Mouse (Mus musculus) midbrain, embryonic 12.5 days (tissue): ENCODE results near the gene Gal3st1. TPM values are rescaled to one million over a fixed set of nuclear protein-coding genes. Genes with fewer than 3 reads are reported as not detected.

Experiments used
- ATAC-seq: fragments of 200-750 bp; cut with Nextera tagmentation; 2 replicates; pipeline ENCODE4 v1.8.0; 2017; ENCODE audit warnings: low read depth, moderate TSS enrichment, moderate library complexity; ENCODE audit not compliant: low FRiP score
- H3K27ac ChIP-seq: fragments of 300-500 bp; sonication (generic); replicated peaks from 2 replicates; pipeline ENCODE4 v1.5.1; 2016; ENCODE audit warnings: mild to moderate bottlenecking
- H3K27me3 ChIP-seq: fragments of 300-500 bp; sonication (generic); 2 replicates; pipeline ENCODE4 v1.6.1; 2016; ENCODE audit warnings: mild to moderate bottlenecking
- H3K36me3 ChIP-seq: fragments of 300-500 bp; sonication (generic); 2 replicates; pipeline ENCODE4 v1.6.1; 2016
- H3K4me1 ChIP-seq: fragments of 300-500 bp; sonication (generic); 2 replicates; pipeline ENCODE4 v1.6.1; 2016
- H3K4me2 ChIP-seq: fragments of 300-500 bp; sonication (generic); replicated peaks from 2 replicates; pipeline ENCODE4 v1.6.1; 2016; ENCODE audit warnings: mild to moderate bottlenecking, moderate library complexity
- H3K4me3 ChIP-seq: fragments of 300-500 bp; sonication (generic); 2 replicates; pipeline ENCODE4 v1.5.1; 2016; ENCODE audit warnings: mild to moderate bottlenecking
- H3K9ac ChIP-seq: fragments of 300-500 bp; sonication (generic); replicated peaks from 2 replicates; pipeline ENCODE4 v1.6.1; 2016; ENCODE audit warnings: mild to moderate bottlenecking, moderate library complexity
- H3K9me3 ChIP-seq: fragments of 300-500 bp; sonication (generic); 2 replicates; pipeline ENCODE4 v1.6.1; 2016; ENCODE audit warnings: mild to moderate bottlenecking
- WGBS: fragments of 180-500 bp; shearing (Covaris S2); methylation state at CpG from one replicate; pipeline ENCODE4 v1.1.7; 2016; 5-methylcytosine and 5-hydroxymethylcytosine counted together
- polyA plus RNA-seq: library from polyadenylated mRNA; unstranded; fragments of >200 nt; fragmentation: Nextera tagmentation; extraction: Ambion mirVana; gene quantifications from 2 replicates; pipeline ENCODE4 v1.2.1, GENCODE M21; 2016

Gal3st1 gene
- polyA plus RNA-seq, 1 experiment from 2014 or later: 0.80 TPM

- H3K4me3 ChIP-seq: no peak overlapping the region
- H3K4me2 ChIP-seq: no peak overlapping the region
- peaks cover 4% of the 10 kb centered on the region for H3K27me3 ChIP-seq
- no peak for ATAC-seq
- H3K36me3 ChIP-seq: no peaks in the 10 kb centered on the region
- no peaks in the 10 kb centered on the region for H3K4me1 ChIP-seq
- no peaks in the 10 kb centered on the region for H3K9me3 ChIP-seq
- no peak overlapping the region for H3K9ac ChIP-seq
- WGBS: 70% methylated on average over 9 of the region's 9 CpGs
- H3K27ac ChIP-seq: no peak overlapping the region
Measured at GRCm38 (mm10) chr11:4036365-4037084, 53.1 kb downstream of the Gal3st1 start.

- 93% methylated on average over 4 of the region's 4 CpGs for WGBS
- no peak overlapping the region for H3K27ac ChIP-seq
- no peak overlapping the region for H3K9ac ChIP-seq
- H3K9me3 ChIP-seq: no peaks in the 10 kb centered on the region
- no peak overlapping the region for H3K4me2 ChIP-seq
- H3K36me3 ChIP-seq: no peaks in the 10 kb centered on the region
- H3K4me3 ChIP-seq: no peak overlapping the region
- 0 out of 2 replicates have a peak, but pooled peaks cover 3% of the 10 kb centered on the region for H3K27me3 ChIP-seq
- no peaks in the 10 kb centered on the region for H3K4me1 ChIP-seq
- no peak for ATAC-seq
Measured at GRCm38 (mm10) chr11:4039951-4040350, 56.5 kb downstream of the Gal3st1 start.

- Histone ChIP-seq H3K4me3 (no peak overlapping the region), H3K9me3 (no peaks in the 10 kb centered on the region), H3K4me1 (no peaks in the 10 kb centered on the region), H3K4me2 (no peak overlapping the region), H3K27ac (no peak overlapping the region), H3K27me3 (0 out of 2 replicates have a peak, but pooled peaks cover 3% of the 10 kb centered on the region), H3K36me3 (no peaks in the 10 kb centered on the region), H3K9ac (no peak overlapping the region)
- 79% methylated on average over 6 of the region's 6 CpGs for WGBS
- no peak for ATAC-seq
Measured at GRCm38 (mm10) chr11:4041123-4041625, 57.7 kb downstream of the Gal3st1 start.

DNA sequence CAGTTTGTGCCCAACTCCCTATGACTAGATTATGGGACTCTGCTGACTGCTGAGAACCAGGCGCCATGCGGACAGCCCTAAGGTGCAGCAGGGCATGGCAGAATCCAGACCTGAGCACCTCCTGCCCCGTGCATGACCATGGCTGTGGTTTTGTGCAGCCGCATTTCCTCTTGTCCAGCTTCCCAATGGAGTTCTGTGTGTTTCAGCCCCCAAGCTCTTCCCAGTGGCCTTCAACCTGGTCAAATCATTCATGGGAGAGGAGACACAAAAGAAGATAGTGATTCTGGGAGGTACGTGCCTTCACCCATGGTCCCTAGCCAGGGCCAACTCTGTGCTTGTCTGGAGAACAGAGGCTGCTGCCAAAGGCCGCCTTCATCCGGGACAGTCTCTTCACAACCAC lies 59.6 kb downstream of the Gal3st1 start:
- H3K4me3 ChIP-seq: no peak overlapping the region
- H3K27me3 ChIP-seq: 0 out of 2 replicates have a peak, but pooled peaks cover 3% of the 10 kb centered on the region
- no peak overlapping the region for H3K4me2 ChIP-seq
- WGBS: 86% methylated on average over 7 of the region's 7 CpGs
- no peaks in the 10 kb centered on the region for H3K4me1 ChIP-seq
- H3K9ac ChIP-seq: no peak overlapping the region
- ATAC-seq: no peak
- H3K27ac ChIP-seq: no peak overlapping the region
- no peaks in the 10 kb centered on the region for H3K36me3 ChIP-seq
- no peaks in the 10 kb centered on the region for H3K9me3 ChIP-seq

DNA sequence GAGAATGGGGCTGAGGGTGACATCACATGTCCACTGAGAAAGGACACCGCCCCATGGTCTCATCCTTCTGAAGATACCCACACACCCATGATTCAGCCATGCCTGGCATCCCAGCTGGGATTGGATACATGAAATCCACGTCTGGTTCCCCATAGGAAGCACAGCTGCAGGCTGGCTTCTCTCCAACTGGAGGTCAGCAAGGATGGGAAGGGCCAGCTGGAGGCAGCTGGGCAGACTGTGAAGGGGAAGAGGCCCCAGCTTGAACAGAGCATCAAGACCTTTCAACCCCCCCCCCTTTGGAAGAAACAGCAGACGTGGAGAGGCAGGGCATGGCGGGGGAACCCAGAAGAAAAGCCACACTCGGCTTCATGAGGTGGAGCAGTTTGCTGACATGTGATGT lies 63.1 kb downstream of the Gal3st1 start:
- H3K27ac ChIP-seq: no peak overlapping the region
- H3K4me3 ChIP-seq: no peak overlapping the region
- H3K36me3 ChIP-seq: no peaks in the 10 kb centered on the region
- no peak overlapping the region for H3K4me2 ChIP-seq
- H3K9ac ChIP-seq: no peak overlapping the region
- no peak for ATAC-seq
- WGBS: 76% methylated on average over 5 of the region's 5 CpGs
- H3K9me3 ChIP-seq: no peaks in the 10 kb centered on the region
- 0 out of 2 replicates have a peak, but pooled peaks cover 3% of the 10 kb centered on the region for H3K27me3 ChIP-seq
- no peaks in the 10 kb centered on the region for H3K4me1 ChIP-seq

DNA sequence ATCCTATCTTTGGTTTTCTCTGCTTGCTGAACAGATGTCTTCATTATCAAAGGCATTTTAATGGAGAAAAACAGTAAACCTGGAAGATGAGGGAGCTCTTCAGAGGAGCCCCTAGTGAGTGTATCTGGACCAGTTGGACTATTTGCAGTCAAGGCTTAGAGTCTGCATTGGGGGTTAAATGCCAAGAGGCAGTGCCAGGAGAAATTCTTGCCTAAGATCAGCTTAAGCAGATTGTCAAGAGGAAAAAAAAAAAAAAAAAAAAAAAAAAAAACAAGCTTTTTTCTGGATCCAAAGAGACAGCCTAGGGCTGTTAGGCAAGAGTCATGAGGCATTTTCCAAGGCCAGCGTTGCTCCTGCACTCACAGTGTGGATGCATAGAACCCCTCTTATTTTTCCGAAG lies 64.3 kb downstream of the Gal3st1 start:
- Histone ChIP-seq H3K9me3 (no peaks in the 10 kb centered on the region), H3K9ac (no peak overlapping the region), H3K4me1 (no peaks in the 10 kb centered on the region), H3K27ac (no peak overlapping the region), H3K27me3 (0 out of 2 replicates have a peak, but pooled peaks cover 3% of the 10 kb centered on the region), H3K4me3 (no peak overlapping the region), H3K4me2 (no peak overlapping the region), H3K36me3 (no peaks in the 10 kb centered on the region)
- 84% methylated on average over 2 of the region's 2 CpGs for WGBS
- ATAC-seq: no peak

- no peaks in the 10 kb centered on the region for H3K4me1 ChIP-seq
- H3K4me2 ChIP-seq: no peak overlapping the region
- H3K9me3 ChIP-seq: no peaks in the 10 kb centered on the region
- no peaks in the 10 kb centered on the region for H3K36me3 ChIP-seq
- H3K9ac ChIP-seq: no peak overlapping the region
- no peak for ATAC-seq
- 85% methylated on average over 6 of the region's 6 CpGs for WGBS
- H3K27ac ChIP-seq: no peak overlapping the region
- 0 out of 2 replicates have a peak, but pooled peaks cover 3% of the 10 kb centered on the region for H3K27me3 ChIP-seq
- no peak overlapping the region for H3K4me3 ChIP-seq
Measured at GRCm38 (mm10) chr11:4048438-4048837, 65.0 kb downstream of the Gal3st1 start.

Other genes starting within 250 kb of the Gal3st1 start
- 5.1 and 5.3 TPM in 2 replicates for gene Osbp2, start 119.7 kb upstream of the Gal3st1 start, polyA plus RNA-seq
- 0.74 and 1.1 TPM in 2 replicates for gene 4921536K21Rik, start 88.5 kb upstream of the Gal3st1 start, polyA plus RNA-seq
- 29.4 and 29.9 TPM in 2 replicates for gene Dusp18, start 88.4 kb upstream of the Gal3st1 start, polyA plus RNA-seq
- 6.7 and 7.8 TPM in 2 replicates for gene Slc35e4, start 69.0 kb upstream of the Gal3st1 start, polyA plus RNA-seq
- 23.2 and 27.0 TPM in 2 replicates for gene Tcn2, start 51.5 kb upstream of the Gal3st1 start, polyA plus RNA-seq
- gene Pes1, start 19.7 kb upstream of the Gal3st1 start, polyA plus RNA-seq: 71.2 and 75.3 TPM in 2 replicates
- gene 4930556J24Rik, start 6.9 kb upstream of the Gal3st1 start, polyA plus RNA-seq: 0.20 and 0.26 TPM in 2 replicates
- gene Sec14l4, start 47.8 kb downstream of the Gal3st1 start, polyA plus RNA-seq: not detected in 2 replicates
- not detected in 2 replicates for gene Sec14l3, start 81.2 kb downstream of the Gal3st1 start, polyA plus RNA-seq
- gene Mtfp1, start 111.8 kb downstream of the Gal3st1 start, polyA plus RNA-seq: 5.3 and 5.9 TPM in 2 replicates
- gene Sec14l2, start 139.8 kb downstream of the Gal3st1 start, polyA plus RNA-seq: 3.0 and 3.2 TPM in 2 replicates
- gene Rnf215, start 151.6 kb downstream of the Gal3st1 start, polyA plus RNA-seq: 36.8 and 37.5 TPM in 2 replicates
- 8.1 and 9.8 TPM in 2 replicates for gene Ccdc157, start 176.7 kb downstream of the Gal3st1 start, polyA plus RNA-seq
- gene Sf3a1, start 176.7 kb downstream of the Gal3st1 start, polyA plus RNA-seq: 83.3 and 85.2 TPM in 2 replicates
- 27.5 and 28.7 TPM in 2 replicates for gene Tbc1d10a, start 203.2 kb downstream of the Gal3st1 start, polyA plus RNA-seq
- 2.1 and 2.9 TPM in 2 replicates for gene Castor1, start 234.6 kb downstream of the Gal3st1 start, polyA plus RNA-seq